Comparison of ENCODE assay signal across 19 mouse cellular contexts in genomic region chr17:18161194-18161593, GRCm38 (mm10). TPM values are rescaled to one million over a fixed set of nuclear protein-coding genes. Genes with fewer than 3 reads are reported as not detected.
"Had no signal": no experiment of that assay in that cellular context is flagged by ENCODE, and none has a peak within 500 bp of the region (broad histone marks: within the 10 kb centered on the region; RNA-seq: fewer than 3 reads in every experiment).

No protein-coding gene starts in this region.

RNA-seq across cellular contexts. Expression of gene Vmn2r92, which starts 9.5 kb away (rescaled TPM):
- polyA plus RNA-seq: cortical plate, adult 2 months; embryonic facial prominence, embryonic 10.5 days; embryonic facial prominence, embryonic 11.5 days; embryonic facial prominence, embryonic 12.5 days; embryonic facial prominence, embryonic 13.5 days; embryonic facial prominence, embryonic 14.5 days; embryonic facial prominence, embryonic 15.5 days; erythroblast, embryonic 14.5 days; forebrain, embryonic 10.5 days; forebrain, embryonic 11.5 days; forebrain, embryonic 12.5 days; forebrain, embryonic 13.5 days; forebrain, embryonic 14.5 days; forebrain, embryonic 15.5 days; forebrain, embryonic 16.5 days; forebrain, postnatal 0 days; frontal cortex, adult 2 months; gonadal fat pad, adult 2 months; heart, adult 2 months had no signal
